Mouse (Mus musculus): Measurements from ENCODE around the gene Slc25a43. TPM values are rescaled to one million over a fixed set of nuclear protein-coding genes. Genes with fewer than 3 reads are reported as not detected.

Gene Slc25a43
- polyA plus RNA-seq, 1 experiment = not detected

GRCm38 (mm10) chrX:36763298-36763933 is 20.0 kb downstream of the Slc25a43 start:
- no peak for TF ChIP-seq GATA1 (IDR thresholded peaks at IDR 0.05; ENCODE audit: low read length)

GRCm38 (mm10) chrX:36763934-36764317 is 20.5 kb downstream of the Slc25a43 start:
- TF ChIP-seq GATA1 (IDR thresholded peaks at IDR 0.05; ENCODE audit: low read length) = no peak

- no peak for TF ChIP-seq GATA1 (IDR thresholded peaks at IDR 0.05; ENCODE audit: low read length)
Measured at GRCm38 (mm10) chrX:36767386-36767785, 23.9 kb downstream of the Slc25a43 start.

GRCm38 (mm10) chrX:36772591-36772990 is 29.1 kb downstream of the Slc25a43 start:
- TF ChIP-seq GATA1 (IDR thresholded peaks at IDR 0.05; ENCODE audit: low read length) = no peak

- TF ChIP-seq GATA1 (IDR thresholded peaks at IDR 0.05; ENCODE audit: low read length) = no peak
Measured at GRCm38 (mm10) chrX:36775520-36775919, 32.1 kb downstream of the Slc25a43 start.

- TF ChIP-seq GATA1 (IDR thresholded peaks at IDR 0.05; ENCODE audit: low read length) = no peak
Measured at GRCm38 (mm10) chrX:36777694-36778093, 34.2 kb downstream of the Slc25a43 start.

GRCm38 (mm10) chrX:36789360-36789759 is 45.9 kb downstream of the Slc25a43 start:
- no peak for TF ChIP-seq GATA1 (IDR thresholded peaks at IDR 0.05; ENCODE audit: low read length)

- no peak for TF ChIP-seq GATA1 (IDR thresholded peaks at IDR 0.05; ENCODE audit: low read length)
Measured at GRCm38 (mm10) chrX:36794571-36794970, 51.1 kb downstream of the Slc25a43 start.

GRCm38 (mm10) chrX:36795424-36796162 is 52.1 kb downstream of the Slc25a43 start, which contains the start of gene Slc25a5:
Gene Slc25a5, plus strand, starts transcription at chrX:36795651.
- no peak for TF ChIP-seq GATA1 (IDR thresholded peaks at IDR 0.05; ENCODE audit: low read length)

GRCm38 (mm10) chrX:36796163-36796581 is 52.7 kb downstream of the Slc25a43 start:
- TF ChIP-seq GATA1 (IDR thresholded peaks at IDR 0.05; ENCODE audit: low read length) = no peak

- TF ChIP-seq GATA1 (IDR thresholded peaks at IDR 0.05; ENCODE audit: low read length) = no peak
Measured at GRCm38 (mm10) chrX:36799131-36799879, 55.8 kb downstream of the Slc25a43 start.

GRCm38 (mm10) chrX:36803189-36803588 is 59.7 kb downstream of the Slc25a43 start:
- no peak for TF ChIP-seq GATA1 (IDR thresholded peaks at IDR 0.05; ENCODE audit: low read length)

- TF ChIP-seq GATA1 (IDR thresholded peaks at IDR 0.05; ENCODE audit: low read length) = no peak
Measured at GRCm38 (mm10) chrX:36804196-36804595, 60.7 kb downstream of the Slc25a43 start.

- TF ChIP-seq GATA1 (IDR thresholded peaks at IDR 0.05; ENCODE audit: low read length) = no peak
Measured at GRCm38 (mm10) chrX:36805466-36806235, 62.2 kb downstream of the Slc25a43 start.
